Mouse (Mus musculus) myocyte (in vitro differentiated cells): ENCODE results near the gene Rnf114.

ENCODE experiments used
- MYOG ChIP-seq, 3 experiments: IDR thresholded peaks; one replicate each; pipeline ENCODE4 v1.6.1; 2011; ENCODE audit warnings: control low read depth in 2 of 3, low read depth in 2 of 3, mild to moderate bottlenecking in 2 of 3; ENCODE audit not compliant: insufficient read length in 2 of 3, control insufficient read depth in 1 of 3, insufficient read depth in 1 of 3
- POLR2A ChIP-seq: IDR thresholded peaks from one replicate; pipeline ENCODE4 v1.6.1; 2011; ENCODE audit warnings: low read depth, mild to moderate bottlenecking, control low read depth, moderate library complexity; ENCODE audit not compliant: insufficient read length
- POLR2AphosphoS2 ChIP-seq: IDR thresholded peaks from one replicate; pipeline ENCODE4 v1.6.1; 2011; ENCODE audit warnings: low read depth, control low read depth; ENCODE audit not compliant: insufficient read length
- SRF ChIP-seq: IDR thresholded peaks from one replicate; pipeline ENCODE4 v1.6.1; 2011; ENCODE audit warnings: low read depth; ENCODE audit not compliant: control insufficient read depth, insufficient read length
- TCF12 ChIP-seq: IDR thresholded peaks from one replicate; pipeline ENCODE4 v1.6.1; 2011; ENCODE audit warnings: mild to moderate bottlenecking, control low read depth; ENCODE audit not compliant: poor library complexity, insufficient read depth, severe bottlenecking

DNA sequence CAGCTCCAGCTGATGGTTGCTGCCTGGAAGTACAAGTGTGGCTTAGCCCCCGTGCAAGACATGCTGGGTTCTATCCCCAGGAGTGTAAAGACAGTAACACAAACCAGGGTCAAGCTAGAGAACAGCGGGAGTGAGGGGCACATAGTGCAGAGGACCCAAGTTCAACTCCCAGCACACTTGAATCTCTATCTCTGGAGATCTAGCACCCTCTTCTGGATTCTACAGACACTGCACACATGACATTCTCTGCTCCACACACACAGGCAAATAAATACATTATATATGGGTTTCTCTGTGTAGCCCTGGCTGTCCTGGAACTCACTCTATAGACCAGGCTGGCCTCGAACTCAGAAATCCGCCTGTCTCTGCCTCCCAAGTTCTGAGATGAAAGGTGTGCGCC is 20.5 kb downstream of the Rnf114 start:
- TF ChIP-seq TCF12: no peak
- TF ChIP-seq MYOG (IDR thresholded peaks at IDR 0.05; ENCODE audit: control insufficient read depth in 1 of 3, insufficient read depth in 1 of 3, insufficient read length in 2 of 3, low read depth in 2 of 3): no peak
- TF ChIP-seq POLR2A: no peak
- no peak for TF ChIP-seq POLR2AphosphoS2
- TF ChIP-seq SRF: no peak
